Mouse (Mus musculus) kidney, postnatal 4 days (tissue): ENCODE results near the gene Olfr372.

Experiments
- DNase-seq, 2 experiments: peaks; one replicate each; pipeline ENCODE4 v3.0.0; 2021; ENCODE audit warnings: mixed read lengths in 2 of 2

Gene Olfr372

DNA sequence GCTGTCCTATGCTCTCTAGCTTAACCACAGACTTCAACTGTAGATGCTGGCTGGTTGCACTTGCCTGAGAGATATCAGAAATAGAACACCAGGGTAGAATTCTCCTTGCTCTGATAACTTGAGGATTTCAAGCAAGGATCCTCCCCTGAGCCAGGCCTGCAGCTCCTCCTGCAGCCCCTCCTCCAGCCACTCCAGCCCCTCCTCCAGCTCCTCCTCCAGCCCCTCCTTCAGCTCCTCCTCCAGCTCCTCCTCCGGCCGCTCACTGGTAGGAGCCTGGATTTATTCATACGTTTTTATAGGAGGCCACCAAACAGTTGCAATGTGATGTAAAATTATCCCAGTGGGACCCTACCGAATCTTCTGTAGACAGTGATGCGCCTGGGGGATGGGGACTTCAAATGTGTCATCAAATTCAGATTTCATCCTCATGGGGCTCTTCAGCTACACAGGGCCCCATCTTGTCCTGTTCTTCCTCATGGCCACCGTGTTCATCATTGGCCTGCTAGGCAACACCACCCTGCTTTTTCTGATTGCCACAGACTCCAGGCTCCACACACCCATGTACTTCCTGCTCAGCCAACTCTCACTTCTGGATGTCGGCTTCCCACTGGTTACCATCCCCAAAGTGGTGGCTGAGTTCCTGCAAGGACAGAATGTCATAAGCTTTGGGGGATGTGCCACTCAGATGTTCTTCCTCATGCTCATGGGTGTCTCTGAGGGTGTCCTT is 58.5 kb downstream of the Olfr372 start:
- DNase-seq = peak; percentile 75 to 80

DNA sequence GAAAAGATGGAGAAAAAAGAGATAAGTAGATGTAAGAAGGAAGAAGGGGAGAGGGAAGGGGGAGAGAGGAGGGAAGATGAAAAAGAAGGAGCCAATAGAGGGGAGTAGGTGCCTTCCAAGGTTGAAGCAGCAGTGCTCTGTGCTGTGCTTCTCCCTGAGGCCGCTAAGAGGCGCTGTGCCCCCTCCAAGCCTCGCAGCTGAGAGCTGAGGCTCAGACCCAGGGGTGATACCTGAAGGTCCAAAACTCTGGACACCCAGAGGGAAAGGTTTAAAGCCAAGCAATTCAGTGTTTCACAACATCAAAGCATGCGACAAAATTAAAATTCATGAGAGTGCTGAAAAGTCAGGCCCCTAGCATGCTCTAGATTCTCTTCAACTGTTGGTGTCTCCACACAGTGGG is 64.1 kb downstream of the Olfr372 start:
- no peak for DNase-seq

DNA sequence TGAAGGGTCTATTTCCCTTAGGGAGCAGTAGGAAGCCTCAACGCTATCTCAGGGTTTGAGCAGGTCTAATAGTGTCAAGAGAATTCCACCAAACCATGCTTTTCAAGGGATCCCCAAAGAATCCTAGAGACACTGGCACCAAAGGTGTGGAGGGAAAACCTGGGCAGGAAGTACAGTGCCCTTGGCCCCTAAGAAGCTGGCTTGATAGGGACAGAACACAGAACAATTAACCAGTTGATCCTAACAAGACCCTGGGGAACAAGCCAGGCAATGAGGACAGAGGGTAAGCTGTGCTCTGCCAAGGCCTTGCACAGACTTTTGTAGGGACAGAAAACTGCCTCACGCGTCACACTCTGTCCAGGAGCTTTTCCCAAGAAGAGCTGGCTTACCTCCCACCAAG is 65.7 kb downstream of the Olfr372 start, which contains the start of gene Olfr374:
TSS of gene Olfr374 (plus strand) at position 301 of the 400 bp plus-strand sequence.
- DNase-seq = no peak
